Mouse (Mus musculus): ENCODE measurements around the gene Dlx5. TPM values are rescaled to one million over a fixed set of nuclear protein-coding genes. Genes with fewer than 3 reads are reported as not detected.

The Dlx5 gene
- not detected for polyA plus RNA-seq (2014; fragmentation: Illumina TruSeq; extraction: RNeasy Lipid Tissue Mini Kit (QIAGEN cat#74804); ENCODE audit: low read depth, low replicate concordance)

GRCm38 (mm10) chr6:6881638-6882190, at the start of gene Dlx5:
Dlx5 (minus strand) TSS chr6:6882085.

GRCm38 (mm10) chr6:6863160-6863870, 18.6 kb downstream of the Dlx5 start, which contains the start of gene Dlx6:
Dlx6 (plus strand) TSS chr6:6863334.

Other genes starting within 250 kb of the Dlx5 start
- not detected for gene Dlx6, start 18.8 kb downstream of the Dlx5 start, polyA plus RNA-seq (2014; fragmentation: Illumina TruSeq; extraction: RNeasy Lipid Tissue Mini Kit (QIAGEN cat#74804); ENCODE audit: low read depth, low replicate concordance)
- 15.0 TPM for gene Sdhaf3, start 73.9 kb upstream of the Dlx5 start, polyA plus RNA-seq (2014; fragmentation: Illumina TruSeq; extraction: RNeasy Lipid Tissue Mini Kit (QIAGEN cat#74804); ENCODE audit: low read depth, low replicate concordance)